Mouse (Mus musculus) gastrocnemius, adult 2 months (tissue): ENCODE data around the gene Cdh13. TPM values are rescaled to one million over a fixed set of nuclear protein-coding genes. Genes with fewer than 3 reads are reported as not detected.

Source experiments
- DNase-seq: peaks from one replicate; pipeline ENCODE4 v3.0.0; 2022
- H3K27ac ChIP-seq: fragments of 200-600 bp; 2 replicates; pipeline ENCODE4 v1.8.1; 2022; ENCODE audit warnings: mild to moderate bottlenecking
- H3K4me3 ChIP-seq: fragments of 200-600 bp; 2 replicates; pipeline ENCODE4 v1.8.1; 2022; ENCODE audit warnings: mild to moderate bottlenecking, moderate library complexity
- CTCF ChIP-seq: fragments of 200-600 bp; IDR thresholded peaks from 2 replicates; pipeline ENCODE4 v1.8.1; 2022; ENCODE audit warnings: antibody characterized with exemption, mild to moderate bottlenecking, moderate library complexity
- intact Hi-C: fragments of 180-260 bp; cut with DNase I; formaldehyde crosslinking; loops from one replicate; pipeline ENCODE4 v1.15.1; 2025
- total RNA-seq, 2 experiments: library from RNA; stranded (reverse); gene quantifications; 2 replicates each; pipeline ENCODE4 v1.2.3; 2021

The Cdh13 gene
- total RNA-seq, 2 experiments from 2014 or later = 88.3 to 104 TPM

GRCm38 (mm10) chr8:119004821-119005220 lies 721.3 kb downstream of the Cdh13 start:
- no peak overlapping the region for H3K4me3 ChIP-seq
- intact Hi-C loops = no loop called here
- H3K27ac ChIP-seq = no peak overlapping the region
- no peak for TF ChIP-seq CTCF
- no peak for DNase-seq

GRCm38 (mm10) chr8:119018675-119019074 lies 735.1 kb downstream of the Cdh13 start:
- DNase-seq = no peak
- TF ChIP-seq CTCF = no peak
- no peak overlapping the region for H3K4me3 ChIP-seq
- intact Hi-C loops = no loop called here
- no peak overlapping the region for H3K27ac ChIP-seq

- no peak for TF ChIP-seq CTCF
- peak; percentile 40 for DNase-seq
- peak overlapping the region; percentile 38; the same call in 1 of the 2 replicates for H3K27ac ChIP-seq
- intact Hi-C loops = no loop called here
- H3K4me3 ChIP-seq = no peak overlapping the region
Measured at GRCm38 (mm10) chr8:119020781-119021180, 737.2 kb downstream of the Cdh13 start.

GRCm38 (mm10) chr8:119021478-119021877 lies 737.9 kb downstream of the Cdh13 start:
- Histone ChIP-seq H3K4me3 (no peak overlapping the region), H3K27ac (peak overlapping the region; percentile 38; the same call in 1 of the 2 replicates)
- no peak for TF ChIP-seq CTCF
- intact Hi-C loops = no loop called here
- DNase-seq = no peak

GRCm38 (mm10) chr8:119022301-119022870 lies 738.9 kb downstream of the Cdh13 start:
- TF ChIP-seq CTCF = no peak
- intact Hi-C loops = no loop called here
- no peak for DNase-seq

GRCm38 (mm10) chr8:119033398-119033797 lies 749.9 kb downstream of the Cdh13 start:
- intact Hi-C loops = no loop called here
- DNase-seq = no peak
- no peak overlapping the region for H3K27ac ChIP-seq
- H3K4me3 ChIP-seq = no peak overlapping the region
- no peak for TF ChIP-seq CTCF

More at GRCm38 (mm10) chr8:119022301-119022870, 738.9 kb downstream of the Cdh13 start:
- Histone ChIP-seq H3K27ac (no peak overlapping the region), H3K4me3 (no peak overlapping the region)

- Histone ChIP-seq H3K4me3 (no peak overlapping the region), H3K27ac (no peak overlapping the region)
- no peak for TF ChIP-seq CTCF
- intact Hi-C loops = no loop called here
- no peak for DNase-seq
Measured at GRCm38 (mm10) chr8:119034037-119034436, 750.5 kb downstream of the Cdh13 start.

- TF ChIP-seq CTCF = no peak
- intact Hi-C loops = no loop called here
- Histone ChIP-seq H3K27ac (no peak overlapping the region), H3K4me3 (no peak overlapping the region)
- no peak for DNase-seq
Measured at GRCm38 (mm10) chr8:119035126-119035525, 751.6 kb downstream of the Cdh13 start.

- Histone ChIP-seq H3K27ac (no peak overlapping the region), H3K4me3 (no peak overlapping the region)
- no peak for DNase-seq
- intact Hi-C loops = no loop called here
- no peak for TF ChIP-seq CTCF
Measured at GRCm38 (mm10) chr8:119037571-119037970, 754.0 kb downstream of the Cdh13 start.

GRCm38 (mm10) chr8:119039358-119039757 lies 755.8 kb downstream of the Cdh13 start:
- intact Hi-C loops = no loop called here
- H3K27ac ChIP-seq = no peak overlapping the region

GRCm38 (mm10) chr8:119057876-119058275 lies 774.3 kb downstream of the Cdh13 start:
- intact Hi-C loops = no loop called here
- H3K4me3 ChIP-seq = no peak overlapping the region
- DNase-seq = no peak
- H3K27ac ChIP-seq = no peak overlapping the region
- TF ChIP-seq CTCF = no peak

More at GRCm38 (mm10) chr8:119039358-119039757, 755.8 kb downstream of the Cdh13 start:
- no peak overlapping the region for H3K4me3 ChIP-seq
- peak; percentile 41 for TF ChIP-seq CTCF
- no peak for DNase-seq

- no peak for TF ChIP-seq CTCF
- DNase-seq = no peak
- Histone ChIP-seq H3K27ac (no peak overlapping the region), H3K4me3 (no peak overlapping the region)
- intact Hi-C loops = loop anchor here (10.0 kb wide), 3 partner anchors 207 to 1127 kb away; no protein-coding TSS in a partner anchor
Measured at GRCm38 (mm10) chr8:119061671-119062070, 778.1 kb downstream of the Cdh13 start.

- DNase-seq = peak; percentile 45
- intact Hi-C loops = loop anchor here (10.0 kb wide), 3 partner anchors 210 to 1130 kb away; no protein-coding TSS in a partner anchor
Measured at GRCm38 (mm10) chr8:119064523-119064922, 781.0 kb downstream of the Cdh13 start.

GRCm38 (mm10) chr8:119072291-119072690 lies 788.8 kb downstream of the Cdh13 start:
- intact Hi-C loops = no loop called here
- no peak for TF ChIP-seq CTCF
- Histone ChIP-seq H3K4me3 (no peak overlapping the region), H3K27ac (peak overlapping the region; percentile 17; the same call in 1 of the 2 replicates)
- DNase-seq = no peak

More at GRCm38 (mm10) chr8:119064523-119064922, 781.0 kb downstream of the Cdh13 start:
- no peak overlapping the region for H3K27ac ChIP-seq
- H3K4me3 ChIP-seq = no peak overlapping the region; the same call in 1 of the 2 replicates
- peak; percentile 87 for TF ChIP-seq CTCF
